Mouse (Mus musculus) brain, adult 2 months (tissue): Measurements from ENCODE around the gene Ercc1.

ENCODE experiments used
- DNase-seq: peaks from one replicate; pipeline ENCODE4 v3.0.0; 2011; ENCODE audit warnings: low read depth, low spot score

The Ercc1 gene

DNA sequence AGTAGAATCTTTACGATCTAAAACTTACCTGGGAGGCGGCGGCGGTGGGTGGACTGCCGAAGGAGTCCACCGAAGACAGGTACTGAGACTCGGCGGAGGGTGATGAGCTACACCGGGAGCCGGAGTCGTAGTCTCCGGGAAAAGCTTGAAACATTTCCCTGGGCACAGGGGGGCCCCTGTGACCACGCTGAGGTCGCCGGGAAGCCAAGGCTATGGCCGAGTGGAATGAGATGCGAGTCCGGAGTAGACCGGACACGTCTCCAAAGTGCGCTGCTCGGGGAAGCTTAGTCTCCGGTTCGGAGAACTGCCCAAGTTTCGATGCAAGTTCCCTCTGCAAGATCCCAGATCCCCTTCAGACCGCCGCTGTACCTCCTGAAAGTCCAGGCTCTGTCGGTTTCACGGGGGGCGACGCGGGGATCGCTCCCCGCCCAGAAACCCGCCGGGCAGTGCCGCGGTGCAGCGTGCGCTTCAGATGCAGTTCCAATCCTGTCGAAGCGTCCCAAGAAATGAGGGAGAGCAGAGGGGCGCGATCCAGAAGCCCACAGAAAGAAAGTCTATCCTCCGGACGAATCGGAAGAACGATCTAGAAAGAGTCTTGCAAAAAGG, 35.2 kb upstream of the Ercc1 start:
- DNase-seq: no peak

DNA sequence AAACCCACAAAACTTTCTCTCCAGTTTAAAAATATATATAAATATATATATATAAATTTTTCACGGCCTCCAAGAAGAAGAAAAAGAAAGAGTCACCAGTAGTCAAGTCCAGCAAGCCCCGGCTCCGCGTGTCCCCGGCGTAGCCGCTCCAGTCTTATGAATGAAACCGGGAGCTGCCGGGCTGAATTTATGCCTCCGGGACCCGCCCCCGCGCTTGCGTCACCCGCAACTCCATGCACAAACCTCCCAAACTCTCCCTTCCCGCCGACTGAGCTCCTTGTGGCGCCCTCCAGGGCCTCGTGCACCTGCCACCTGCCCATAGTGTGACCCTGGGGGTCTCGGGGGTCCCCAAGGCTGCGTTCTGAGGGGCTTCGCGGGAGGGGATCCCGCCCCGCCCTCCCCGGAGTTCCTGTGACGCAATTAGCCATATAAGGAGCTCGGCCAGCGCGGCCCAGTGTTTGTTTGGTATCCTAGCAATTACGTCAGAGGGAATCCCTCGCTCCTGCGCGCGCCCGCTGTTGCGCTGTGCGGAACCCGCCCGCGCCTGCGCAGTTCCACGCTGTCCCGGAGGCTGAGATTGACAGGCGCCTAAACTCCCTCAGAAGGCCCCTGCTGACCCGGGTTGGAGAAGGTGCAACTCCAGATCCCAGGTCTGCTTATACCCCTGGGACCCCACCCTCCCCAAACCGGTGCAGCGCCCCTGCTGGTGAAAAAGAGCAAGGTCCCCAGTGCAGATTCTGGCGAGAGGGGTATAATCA, 34.5 kb upstream of the Ercc1 start, which contains the start of gene Fosb:
Gene Fosb (minus strand): TSS at position 168 of the 758 bp plus-strand sequence.
- DNase-seq: peak; percentile 98

GRCm38 (mm10) chr7:19311991-19312390, 32.6 kb upstream of the Ercc1 start:
- DNase-seq: no peak

GRCm38 (mm10) chr7:19314033-19314432, 30.5 kb upstream of the Ercc1 start:
- DNase-seq: no peak

GRCm38 (mm10) chr7:19316451-19317161, 28.0 kb upstream of the Ercc1 start:
- no peak for DNase-seq

- no peak for DNase-seq
Observed at GRCm38 (mm10) chr7:19318201-19318600, 26.4 kb upstream of the Ercc1 start.

DNA sequence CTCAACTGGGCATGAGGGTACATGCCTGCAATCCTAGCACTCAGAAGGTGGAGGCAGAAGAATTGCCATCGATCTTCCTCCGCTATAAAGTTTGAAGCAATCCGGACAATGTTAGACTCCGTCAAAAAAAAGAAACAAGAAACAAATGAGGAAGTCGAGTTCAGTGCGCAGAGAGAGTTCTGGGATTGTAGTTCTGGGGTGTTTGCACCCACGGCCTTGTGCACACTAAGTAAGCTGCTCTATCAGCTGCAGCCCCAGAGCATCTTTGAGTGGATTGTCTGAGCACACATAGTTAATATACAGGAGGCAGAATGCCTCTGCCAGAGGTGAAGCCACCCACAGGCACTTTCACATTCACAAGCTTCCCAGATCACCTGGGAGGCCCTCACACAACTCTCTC, 25.9 kb upstream of the Ercc1 start:
- no peak for DNase-seq

- no peak for DNase-seq
Observed at GRCm38 (mm10) chr7:19319458-19319857, 25.1 kb upstream of the Ercc1 start.

- DNase-seq: peak; percentile 98
Observed at GRCm38 (mm10) chr7:19319906-19320305, 24.7 kb upstream of the Ercc1 start.

- DNase-seq: no peak
Observed at GRCm38 (mm10) chr7:19320637-19321036, 23.9 kb upstream of the Ercc1 start.

DNA sequence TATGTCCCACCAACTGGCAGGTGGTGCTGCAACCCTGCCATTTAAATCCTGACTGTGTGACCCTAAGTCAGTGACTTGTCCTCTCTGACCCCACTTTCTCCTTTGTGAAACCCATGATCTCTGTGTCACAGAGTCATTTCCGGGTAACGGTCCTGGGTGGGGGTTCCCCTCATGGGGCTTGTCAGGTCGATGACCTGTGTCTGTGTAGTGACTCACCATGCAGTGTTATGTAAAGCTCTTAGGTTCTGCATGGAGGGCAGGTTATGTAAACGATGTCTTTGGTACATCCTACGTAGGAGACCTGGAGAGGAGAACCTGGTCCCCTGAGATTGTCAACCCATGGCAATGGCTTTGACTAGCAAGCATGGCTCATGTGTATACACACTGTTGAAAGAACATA, 23.1 kb upstream of the Ercc1 start:
- DNase-seq: no peak

- DNase-seq: no peak
Observed at GRCm38 (mm10) chr7:19322489-19322888, 22.1 kb upstream of the Ercc1 start.

- no peak for DNase-seq
Observed at GRCm38 (mm10) chr7:19324221-19324620, 20.4 kb upstream of the Ercc1 start.

DNA sequence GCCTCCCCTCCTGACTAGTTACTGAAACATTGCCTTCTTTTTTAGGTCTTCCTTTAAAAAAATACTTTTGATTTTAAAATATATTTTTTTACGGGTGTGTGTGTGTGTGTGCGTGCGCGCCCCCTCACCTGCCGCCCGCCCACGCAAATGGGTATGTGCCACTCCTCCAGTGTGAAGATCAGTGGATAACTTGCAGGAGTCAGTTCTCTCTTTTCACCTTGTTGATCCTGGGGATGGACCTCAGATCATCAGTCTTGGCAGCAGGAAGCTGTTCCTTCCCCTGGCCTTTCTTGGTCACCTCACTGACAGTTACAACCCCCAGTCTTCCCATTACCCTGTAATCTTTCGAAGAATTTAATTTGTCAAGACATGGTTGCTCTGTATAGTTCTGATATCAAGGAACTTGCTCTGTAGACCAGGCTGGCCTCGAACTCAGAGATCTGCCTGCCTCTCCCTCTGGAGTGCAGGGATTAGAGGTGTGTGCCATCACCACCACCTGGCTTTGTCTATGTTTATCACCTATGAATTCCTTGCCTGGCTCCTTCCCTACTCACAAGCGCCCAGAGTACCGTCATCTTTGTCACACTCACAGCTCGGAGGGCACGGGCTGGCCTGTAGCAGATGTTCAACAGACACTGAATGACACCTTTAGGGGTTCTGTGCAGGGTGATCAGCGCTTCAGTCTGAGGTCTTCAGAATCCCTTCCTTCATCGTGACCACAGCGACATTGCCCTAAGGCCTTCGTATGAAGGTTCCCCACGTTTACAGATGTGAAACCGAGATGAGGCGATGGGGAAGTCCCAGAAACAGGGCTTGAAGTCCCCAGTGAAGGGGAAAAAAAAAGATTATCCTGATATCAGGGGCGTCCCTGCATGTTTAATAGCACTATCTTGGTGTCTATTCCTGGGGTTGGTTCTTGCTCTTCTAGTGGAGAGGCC, 19.0 kb upstream of the Ercc1 start:
- no peak for DNase-seq

DNA sequence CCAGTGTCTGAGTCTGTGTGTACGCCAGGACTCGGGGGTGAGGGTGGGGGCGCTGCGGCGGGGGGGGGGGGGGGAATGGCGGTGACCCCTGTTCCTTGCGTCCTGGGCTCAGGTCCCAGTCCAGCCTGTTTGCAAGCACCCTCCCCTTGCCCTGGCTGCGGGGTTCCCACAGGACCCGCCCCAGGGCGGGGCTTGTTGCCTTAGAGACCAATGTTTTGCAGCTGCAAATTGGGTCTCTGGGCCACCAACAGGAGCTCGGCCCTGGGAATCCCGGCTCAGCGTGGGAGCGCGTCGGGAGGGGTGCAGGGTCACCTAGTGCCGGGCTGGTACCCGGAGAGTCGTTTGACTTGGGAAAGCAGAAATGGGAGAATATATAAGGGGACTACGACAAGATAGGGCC, 18.2 kb upstream of the Ercc1 start:
- peak; percentile 84 for DNase-seq

DNA sequence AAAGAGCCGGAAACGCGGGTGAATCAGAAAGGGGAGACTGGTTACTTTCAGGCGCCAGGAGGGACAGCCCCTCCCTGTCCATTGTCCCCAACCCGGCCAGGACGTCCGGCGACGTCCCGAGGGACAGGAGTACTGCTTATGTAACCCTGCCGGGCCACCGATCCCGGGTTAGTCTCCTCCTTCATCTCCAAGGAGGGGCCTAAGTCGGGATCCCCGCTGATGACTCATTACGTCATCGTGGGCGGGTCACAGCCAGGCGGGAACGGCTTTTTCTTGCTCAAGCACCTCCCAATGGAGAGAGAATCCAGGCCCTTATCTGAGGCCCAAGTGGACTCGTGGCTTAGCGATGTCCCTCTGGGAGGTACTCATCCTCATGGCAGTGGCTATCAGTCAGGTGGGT, 17.4 kb upstream of the Ercc1 start:
- DNase-seq: peak; percentile 96

- DNase-seq: no peak
Observed at GRCm38 (mm10) chr7:19327782-19328181, 16.8 kb upstream of the Ercc1 start.

DNA sequence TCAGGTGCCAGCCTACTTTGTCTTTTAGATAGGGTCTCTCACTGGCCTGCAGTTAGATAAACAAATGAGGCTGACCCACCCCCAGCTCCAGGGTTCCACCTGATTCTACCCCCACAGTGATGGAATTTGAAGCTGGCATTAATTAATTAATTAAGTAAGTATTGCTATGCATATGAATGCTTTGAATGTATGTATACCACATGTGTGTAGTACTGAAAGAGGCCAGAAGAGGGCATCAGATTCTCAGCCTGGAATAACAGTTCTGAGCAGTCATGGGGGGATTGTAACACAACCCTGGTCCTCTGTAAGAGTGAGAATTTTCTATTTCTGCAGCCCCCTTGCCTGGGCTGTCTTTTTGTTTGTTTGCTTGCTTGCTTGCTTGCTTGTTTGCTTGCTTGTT, 16.2 kb upstream of the Ercc1 start:
- DNase-seq: no peak

DNA sequence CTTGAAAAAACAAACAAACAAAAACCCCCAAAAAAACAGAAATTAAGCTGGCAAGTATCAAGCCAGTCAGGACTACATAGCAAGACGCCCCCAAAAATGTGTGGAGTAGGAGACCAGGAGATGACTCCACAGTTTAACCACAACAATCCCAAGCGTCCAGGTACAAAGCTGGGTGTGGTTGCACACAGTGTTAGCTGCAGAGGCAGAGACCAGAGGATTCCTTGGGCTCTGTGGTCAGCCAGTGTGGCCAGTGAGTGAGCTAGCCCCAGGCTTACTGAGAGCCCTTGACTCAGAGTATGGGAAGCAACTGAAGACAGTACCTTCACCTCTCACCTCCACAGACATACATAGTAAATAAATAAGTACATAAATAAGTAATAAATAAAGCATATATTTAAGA, 12.7 kb upstream of the Ercc1 start:
- DNase-seq: no peak

DNA sequence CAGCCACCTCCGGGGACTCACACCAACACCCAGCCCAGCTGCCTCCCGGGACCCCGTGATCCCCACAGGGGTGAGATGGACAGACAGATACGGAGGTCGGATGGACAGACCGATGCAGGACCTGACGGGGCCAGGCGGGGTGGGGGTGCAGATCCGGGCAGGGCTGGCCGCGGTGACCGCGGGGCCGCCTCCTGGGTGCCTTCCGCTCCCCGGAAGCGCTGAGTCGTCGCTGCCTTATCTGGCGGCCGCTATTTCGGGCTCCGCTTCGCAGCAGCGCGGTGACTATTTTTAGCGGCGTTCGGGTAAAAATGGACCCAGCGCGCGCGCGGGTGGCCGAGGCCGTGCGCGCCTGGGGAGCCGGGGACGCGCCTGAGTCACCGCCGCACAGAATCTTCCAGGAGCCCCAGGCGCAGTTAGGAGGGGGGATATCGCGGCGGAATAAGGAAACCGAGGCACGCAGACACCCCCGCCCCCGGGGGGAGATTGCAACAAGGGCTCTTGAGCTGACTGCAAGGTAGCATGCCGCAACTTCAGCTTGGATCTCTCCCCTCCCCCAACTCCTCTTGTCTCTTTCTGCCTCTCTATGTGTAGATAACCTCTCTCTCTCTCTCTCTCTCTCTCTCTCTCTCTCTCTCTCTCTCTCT, 11.7 kb upstream of the Ercc1 start:
- peak; percentile 94 for DNase-seq

DNA sequence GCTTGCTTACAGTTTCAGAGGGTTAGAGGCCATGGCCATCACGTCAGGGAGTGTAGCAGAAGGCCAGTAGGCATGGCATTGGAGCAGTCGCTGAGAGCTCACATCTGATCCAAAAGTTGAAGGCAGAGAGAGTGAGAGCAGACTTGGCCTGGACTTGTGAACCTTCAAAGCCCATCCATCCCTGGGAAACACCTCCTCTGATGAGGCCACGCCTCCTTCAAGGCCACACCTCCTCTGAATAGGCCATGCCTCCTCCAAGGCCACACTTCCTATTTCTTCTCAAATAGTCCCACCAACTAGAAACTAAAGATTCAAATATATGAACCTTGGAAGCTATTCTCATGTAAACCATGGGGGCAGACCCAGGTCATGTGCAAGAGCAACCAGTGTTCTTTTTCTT, 9.0 kb upstream of the Ercc1 start:
- DNase-seq: no peak
